Mouse (Mus musculus) lung, postnatal 14 days (tissue): ENCODE results near the gene Vmac.

ENCODE experiments used
- DNase-seq: peaks from one replicate; pipeline ENCODE4 v3.0.0; 2021

Gene Vmac

GRCm38 (mm10) chr17:56717363-56718058 is at the start of gene Vmac, which contains the start of gene Ndufa11:
Gene Vmac (minus strand): TSS chr17:56718022.
Gene Ndufa11 (plus strand): TSS chr17:56717767.
- DNase-seq: peak; percentile 97

DNA sequence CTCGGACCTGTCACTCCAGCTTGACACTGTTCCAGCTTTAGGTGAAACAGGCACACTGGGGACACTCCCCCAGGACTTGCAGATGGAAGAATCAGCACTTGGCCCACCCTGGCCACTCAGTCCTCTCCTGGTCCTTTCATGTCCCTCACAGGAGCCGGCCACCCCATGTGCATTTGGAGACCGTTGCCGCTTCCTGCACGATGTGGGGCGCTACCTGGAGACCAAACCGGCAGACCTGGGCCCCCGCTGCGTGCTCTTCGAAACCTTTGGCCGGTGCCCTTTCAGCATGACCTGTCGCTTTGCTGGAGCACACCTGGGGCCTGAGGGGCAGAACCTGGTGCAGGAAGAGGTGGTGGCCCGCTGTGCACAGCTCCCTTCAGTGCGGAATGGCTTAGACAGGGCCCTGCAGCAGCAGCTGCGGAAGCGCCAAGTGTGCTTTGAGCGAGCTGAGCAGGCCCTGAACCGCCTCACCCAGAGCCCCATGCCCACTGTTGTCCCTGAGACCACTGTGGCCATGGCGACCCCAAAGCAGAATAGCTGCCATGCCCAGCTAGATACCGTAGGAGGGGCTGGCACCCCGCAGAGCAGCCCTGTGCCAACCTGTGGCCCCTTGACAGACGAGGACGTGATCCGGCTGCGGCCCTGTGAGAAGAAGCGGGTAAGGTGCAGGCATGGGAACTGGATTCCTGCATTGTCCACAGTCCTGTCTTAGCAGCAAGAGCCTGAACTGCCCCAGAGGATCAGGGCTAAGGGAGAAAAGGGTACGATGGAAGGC is 49.0 kb upstream of the Vmac start:
- DNase-seq: no peak

GRCm38 (mm10) chr17:56765431-56765830 is 47.6 kb upstream of the Vmac start:
- no peak for DNase-seq

- DNase-seq: peak; percentile 84
Measured at GRCm38 (mm10) chr17:56764474-56765354, 46.9 kb upstream of the Vmac start, which contains the start of gene Dus3l. Gene Dus3l (plus strand): TSS chr17:56764757.

DNA sequence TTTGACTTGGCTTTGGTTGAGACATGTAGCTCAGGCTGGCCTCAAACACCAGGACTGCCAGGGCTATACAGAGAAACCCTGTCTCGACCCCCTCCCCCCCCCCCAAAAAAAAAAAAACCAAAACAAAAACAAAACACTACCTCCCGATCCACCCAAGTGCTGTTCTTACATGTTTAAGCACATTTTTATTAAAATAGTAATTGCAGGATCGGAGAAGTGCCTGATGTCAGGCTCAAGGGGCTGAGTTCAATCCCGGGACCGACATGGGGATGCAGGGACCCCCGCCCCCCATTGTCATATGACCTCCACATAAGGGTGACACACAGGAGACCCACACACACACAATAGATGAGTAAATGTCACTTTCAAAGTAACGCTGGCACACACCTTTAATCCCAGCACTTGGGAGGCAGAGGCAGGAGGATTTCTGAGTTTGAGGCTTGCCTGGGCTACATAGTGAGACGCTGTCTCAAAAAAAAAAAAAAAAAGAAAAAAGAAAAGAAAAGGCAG is 46.0 kb upstream of the Vmac start:
- no peak for DNase-seq

GRCm38 (mm10) chr17:56762769-56763731 is 45.2 kb upstream of the Vmac start:
- peak; percentile 74 for DNase-seq

GRCm38 (mm10) chr17:56761991-56762410 is 44.2 kb upstream of the Vmac start:
- DNase-seq: peak; percentile 90

- no peak for DNase-seq
Measured at GRCm38 (mm10) chr17:56761077-56761476, 43.3 kb upstream of the Vmac start.

DNA sequence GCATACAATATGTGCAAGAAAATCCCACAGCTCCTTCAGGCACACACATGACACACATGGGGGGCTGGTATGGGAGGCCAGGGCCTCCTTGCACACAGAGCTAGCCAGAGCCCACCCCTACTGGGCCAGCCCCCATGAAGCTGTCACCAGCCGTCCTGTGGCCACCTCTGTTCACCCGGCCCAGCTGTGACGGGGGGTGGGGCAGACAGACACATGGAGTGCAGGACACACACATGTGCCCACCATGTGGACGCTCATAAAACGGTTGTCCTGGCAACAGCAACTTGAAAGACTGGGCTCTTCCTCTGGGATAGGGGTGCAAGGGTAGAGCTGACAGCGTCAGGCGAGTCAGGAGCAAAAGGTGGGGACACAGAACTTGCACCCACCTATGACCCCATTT is 41.4 kb upstream of the Vmac start:
- DNase-seq: no peak

DNA sequence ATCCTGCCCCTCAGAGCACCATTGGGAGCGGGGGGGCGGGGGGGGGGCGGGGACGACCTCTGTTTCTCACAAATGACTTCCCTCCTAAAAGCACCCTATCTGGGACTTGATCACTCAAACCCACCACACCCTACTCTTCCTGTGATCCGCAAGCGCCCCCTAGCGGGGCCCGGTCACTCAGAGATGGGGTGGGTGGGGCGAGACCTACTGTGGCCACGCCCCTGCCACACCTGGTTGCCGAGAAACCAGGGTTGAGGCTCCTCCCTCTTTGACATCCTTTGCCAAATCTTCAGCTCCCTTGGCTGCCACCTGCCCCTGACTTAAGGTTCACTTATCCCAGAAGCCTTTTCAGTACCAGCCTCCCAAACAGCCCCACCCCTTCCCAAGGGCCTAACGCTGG is 40.3 kb upstream of the Vmac start:
- peak; percentile 77 for DNase-seq

- DNase-seq: peak; percentile 93
Measured at GRCm38 (mm10) chr17:56757416-56758123, 39.7 kb upstream of the Vmac start, which contains the start of gene Nrtn. Gene Nrtn (minus strand): TSS chr17:56757530.

DNA sequence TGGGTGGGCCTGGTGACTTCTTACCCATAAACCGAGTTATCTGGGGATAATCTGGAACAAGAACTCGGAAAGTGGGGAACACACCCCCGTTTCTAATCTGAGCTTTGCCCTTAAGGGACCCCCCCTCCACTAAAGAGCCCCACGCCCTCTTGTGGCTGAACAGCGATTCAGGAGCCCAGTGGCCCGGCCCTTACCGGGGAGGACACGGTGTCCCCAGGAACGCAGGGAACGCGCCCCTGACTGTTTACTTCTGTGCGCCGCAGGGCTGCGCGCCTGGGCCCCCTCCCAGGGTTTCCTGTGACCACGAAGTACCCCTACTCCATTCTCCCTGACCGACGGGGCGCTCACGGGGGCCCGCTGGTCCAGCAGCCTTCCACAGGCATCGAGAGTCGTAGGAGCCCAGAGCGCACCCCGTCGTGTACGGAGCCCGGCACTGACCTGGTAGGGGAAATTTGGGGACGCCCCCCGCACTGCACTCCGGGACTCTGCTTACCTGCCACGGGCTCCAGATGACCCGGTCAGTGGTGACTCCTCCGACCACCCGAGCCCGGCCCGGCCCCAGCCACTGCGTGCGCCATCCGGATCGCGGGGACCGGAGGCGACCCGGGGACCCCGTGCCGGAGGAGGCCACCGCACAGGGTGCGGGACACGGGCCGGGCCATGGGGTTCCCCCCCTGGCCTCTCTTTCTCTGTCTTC is 39.0 kb upstream of the Vmac start:
- DNase-seq: peak; percentile 59

DNA sequence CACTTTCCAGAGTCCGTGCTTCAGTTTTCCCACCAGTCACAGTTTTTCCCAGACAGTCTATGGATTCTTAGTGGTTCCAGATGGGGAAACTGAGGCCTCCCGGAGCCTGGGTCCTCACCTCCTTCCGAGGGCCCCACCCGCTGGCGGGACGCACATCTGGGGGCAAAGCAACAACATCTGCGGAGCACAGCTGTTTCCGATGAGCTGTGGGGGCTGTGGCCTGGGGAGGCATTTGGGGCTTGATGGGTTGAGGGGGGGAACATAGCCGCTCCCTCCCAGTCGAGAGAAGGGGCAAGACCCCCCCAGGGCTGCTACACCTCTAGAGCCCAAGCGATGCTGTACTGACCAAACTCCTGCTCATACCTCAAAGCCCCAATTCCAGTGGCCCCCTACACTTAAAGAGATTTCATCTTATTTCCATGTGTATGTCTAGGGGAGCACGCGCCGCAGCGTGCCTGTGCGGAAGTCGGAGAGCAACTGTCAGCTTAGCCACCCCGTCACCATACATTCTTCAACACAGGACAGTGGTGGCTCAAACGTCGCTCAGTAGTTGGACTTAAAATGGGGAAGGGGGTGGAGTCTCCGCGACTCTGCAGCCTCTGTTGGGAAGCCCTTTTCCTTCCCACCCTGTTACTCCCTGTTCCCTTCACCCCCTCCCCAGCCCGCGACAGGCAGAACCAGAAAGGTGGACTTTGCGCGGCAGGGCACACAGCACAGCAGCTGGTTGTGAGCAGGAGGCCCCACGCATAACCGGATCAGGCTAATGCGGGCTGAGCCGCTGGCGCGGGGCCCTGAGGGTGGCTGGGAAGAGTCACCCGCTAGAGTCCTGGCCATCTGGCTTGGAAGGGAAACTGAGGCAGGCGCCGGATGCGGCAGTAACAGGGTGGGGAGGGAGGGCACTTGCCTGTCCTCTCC is 36.7 kb upstream of the Vmac start:
- no peak for DNase-seq

DNA sequence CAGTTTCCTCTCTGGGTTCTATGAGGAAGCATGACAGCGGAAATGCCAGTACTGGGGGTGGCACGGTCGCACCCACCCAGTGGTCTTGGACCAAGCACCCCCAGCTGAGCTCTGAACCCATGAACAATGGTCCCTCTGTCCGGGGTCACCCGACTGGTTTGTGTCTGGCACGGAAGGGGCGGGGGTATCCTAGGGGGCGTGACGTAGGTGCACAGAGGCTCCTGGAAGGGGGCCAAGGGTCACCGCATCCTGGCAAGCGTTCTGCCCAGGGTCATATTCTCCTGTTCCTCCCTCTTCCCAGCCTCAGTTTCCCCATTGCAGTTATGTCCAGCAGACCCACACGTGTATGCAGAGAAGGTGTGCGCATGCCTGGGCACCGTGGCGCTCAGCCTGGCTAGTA is 35.6 kb upstream of the Vmac start:
- DNase-seq: no peak

- DNase-seq: peak; percentile 28
Measured at GRCm38 (mm10) chr17:56751404-56752072, 33.7 kb upstream of the Vmac start.

DNA sequence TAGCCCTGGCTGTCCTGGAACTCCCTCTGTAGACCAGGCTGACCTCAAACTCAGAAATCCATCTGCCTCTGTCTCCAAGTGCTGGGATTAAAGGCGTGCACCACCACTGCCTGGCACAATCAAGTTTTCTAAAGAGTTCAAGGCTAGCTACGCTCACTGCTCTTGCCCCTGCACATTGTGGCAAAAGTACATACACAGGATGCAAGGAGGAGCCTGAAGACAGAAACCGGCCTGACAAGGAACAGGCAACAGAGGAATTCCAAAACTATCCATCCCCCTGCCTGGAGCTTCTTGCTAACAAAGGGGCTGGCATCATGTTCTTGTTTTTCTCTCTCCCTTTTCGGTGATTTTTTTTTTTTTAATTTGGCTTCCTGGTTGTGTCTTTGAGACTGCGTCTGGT is 26.4 kb upstream of the Vmac start:
- DNase-seq: no peak

GRCm38 (mm10) chr17:56740788-56741160 is 23.0 kb upstream of the Vmac start:
- DNase-seq: no peak

DNA sequence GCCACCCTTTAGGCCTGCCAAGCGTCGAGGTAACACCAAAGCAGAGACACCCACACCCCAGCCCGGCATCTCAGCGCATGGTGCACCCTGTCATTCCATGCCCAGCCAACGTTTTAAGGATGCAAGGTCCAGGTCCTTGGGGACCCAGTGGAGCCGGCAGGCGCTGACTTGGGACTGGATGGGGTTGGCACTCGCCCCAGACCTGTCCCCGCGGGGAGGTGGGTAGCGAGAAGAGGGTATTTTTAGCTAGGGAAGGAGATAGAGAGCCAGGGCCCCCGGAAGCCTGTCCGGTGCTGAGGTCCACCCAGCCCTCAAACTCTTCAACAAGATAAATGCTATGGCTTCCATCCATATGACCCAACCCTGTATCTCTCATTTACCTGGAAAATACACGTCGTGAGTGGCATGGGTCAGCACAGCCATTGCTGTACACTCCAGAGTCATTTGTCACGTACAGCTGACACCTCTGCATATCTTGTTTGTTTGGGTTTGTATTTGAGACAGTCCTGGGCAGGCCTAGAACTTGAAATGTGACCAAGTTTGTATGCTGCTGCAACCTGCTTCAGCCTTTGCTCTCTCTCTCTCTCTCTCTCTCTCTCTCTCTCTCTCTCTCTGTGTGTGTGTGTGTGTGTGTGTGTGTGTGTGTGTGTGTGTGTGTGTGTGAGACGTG is 22.4 kb upstream of the Vmac start:
- no peak for DNase-seq
